ENCODE assay signal across 12 mouse cellular contexts in the genomic region with DNA sequence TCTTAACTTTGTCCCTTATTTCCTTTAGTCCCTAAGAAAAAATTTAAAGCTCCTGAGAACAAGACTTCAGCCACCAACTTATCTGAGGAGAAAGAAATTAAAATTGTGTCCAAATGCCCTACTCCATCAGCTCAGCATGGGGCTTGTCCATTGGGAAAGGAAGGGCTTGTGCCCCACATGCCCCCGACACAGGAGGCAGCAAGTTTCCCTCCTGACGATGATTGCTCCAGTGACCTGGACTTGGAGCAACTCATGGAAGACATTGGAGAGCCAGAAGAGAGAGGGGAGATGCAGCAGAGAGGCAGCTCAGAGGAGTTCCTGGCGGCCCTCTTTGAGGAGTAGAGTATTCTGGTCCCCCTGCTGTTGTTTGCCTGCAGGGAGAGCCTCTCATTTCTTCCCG.
"Had no signal": no experiment of that assay in that cellular context is flagged by ENCODE, and none has a peak within 500 bp of the region (broad histone marks: within the 10 kb centered on the region; RNA-seq: fewer than 3 reads in every experiment).

No protein-coding gene starts in this region.

- DNase-seq: retina, postnatal 1 day; right cerebral cortex, adult 18-20 months; right cerebral cortex, postnatal 14 days; right cerebral cortex, postnatal 25 days; right cerebral cortex, postnatal 4 days; spleen, adult 18-20 months; thymus, adult 18-20 months; thymus, adult 2 months; thymus, postnatal 14 days; thymus, postnatal 25 days; thymus, postnatal 36 days; thymus, postnatal 4 days had no signal
